Mouse (Mus musculus) lung, postnatal 0 days (tissue): ENCODE data around the gene Tnfrsf1a. TPM values are rescaled to one million over a fixed set of nuclear protein-coding genes. Genes with fewer than 3 reads are reported as not detected.
A peak's percentile ranks its signal among the peaks of the same experiment; 100 is the strongest.

Source experiments
- ATAC-seq: fragments of 200-750 bp; cut with Nextera tagmentation; 2 replicates; pipeline ENCODE4 v1.8.0; 2017; ENCODE audit warnings: moderate library complexity
- DNase-seq: peaks from one replicate; pipeline ENCODE4 v3.0.0-alpha.2; 2016; ENCODE audit warnings: low spot score
- H3K27ac ChIP-seq: fragments of 300-500 bp; sonication (generic); 2 replicates; pipeline ENCODE4 v1.5.1; 2014; ENCODE audit warnings: antibody characterized with exemption, mild to moderate bottlenecking, low read length, mixed read lengths
- H3K27me3 ChIP-seq: fragments of 300-500 bp; sonication (generic); replicated peaks from 2 replicates; pipeline ENCODE4 v1.6.1; 2014; ENCODE audit warnings: low read length, mixed read lengths; ENCODE audit not compliant: insufficient read depth
- H3K36me3 ChIP-seq: fragments of 300-500 bp; sonication (generic); 2 replicates; pipeline ENCODE4 v1.6.1; 2014; ENCODE audit warnings: low read length, mixed read lengths; ENCODE audit not compliant: insufficient read depth
- H3K4me1 ChIP-seq: fragments of 300-500 bp; sonication (generic); 2 replicates; pipeline ENCODE4 v1.6.1; 2014; ENCODE audit warnings: antibody characterized with exemption, low read depth, low read length, mixed read lengths; ENCODE audit not compliant: insufficient read depth
- H3K4me2 ChIP-seq: fragments of 300-500 bp; sonication (generic); replicated peaks from 2 replicates; pipeline ENCODE4 v1.6.1; 2014; ENCODE audit warnings: low read depth, mild to moderate bottlenecking, low read length, moderate library complexity, mixed read lengths
- H3K4me3 ChIP-seq: fragments of 300-500 bp; sonication (generic); 2 replicates; pipeline ENCODE4 v1.5.1; 2014; ENCODE audit warnings: low read depth, low read length
- H3K9ac ChIP-seq: fragments of 300-500 bp; sonication (generic); replicated peaks from 2 replicates; pipeline ENCODE4 v1.6.1; 2014; ENCODE audit warnings: low read depth, mild to moderate bottlenecking
- H3K9me3 ChIP-seq: fragments of 300-500 bp; sonication (generic); 2 replicates; pipeline ENCODE4 v1.6.1; 2016; ENCODE audit warnings: low read length, mixed read lengths
- CTCF ChIP-seq: IDR thresholded peaks from 2 replicates; pipeline ENCODE4 v1.5.1; 2016; ENCODE audit warnings: antibody characterized with exemption, mild to moderate bottlenecking
- EP300 ChIP-seq: IDR thresholded peaks from 2 replicates; pipeline ENCODE4 v1.6.1; 2016; ENCODE audit warnings: antibody characterized with exemption, mild to moderate bottlenecking, control low read depth
- WGBS: fragments of 180-500 bp; shearing (Covaris S2); extraction: QIAGEN DNeasy Blood & Tissue Kit; methylation state at CpG from one replicate; pipeline ENCODE4 v1.1.7; 2014; 5-methylcytosine and 5-hydroxymethylcytosine counted together
- polyA plus RNA-seq: library from polyadenylated mRNA; unstranded; fragments of >200 nt; fragmentation: Nextera tagmentation; extraction: Ambion mirVana; gene quantifications from 2 replicates; pipeline ENCODE4 v1.2.1, GENCODE M21; 2015

Tnfrsf1a gene
- polyA plus RNA-seq, 1 experiment from 2014 or later: 108 TPM

DNA sequence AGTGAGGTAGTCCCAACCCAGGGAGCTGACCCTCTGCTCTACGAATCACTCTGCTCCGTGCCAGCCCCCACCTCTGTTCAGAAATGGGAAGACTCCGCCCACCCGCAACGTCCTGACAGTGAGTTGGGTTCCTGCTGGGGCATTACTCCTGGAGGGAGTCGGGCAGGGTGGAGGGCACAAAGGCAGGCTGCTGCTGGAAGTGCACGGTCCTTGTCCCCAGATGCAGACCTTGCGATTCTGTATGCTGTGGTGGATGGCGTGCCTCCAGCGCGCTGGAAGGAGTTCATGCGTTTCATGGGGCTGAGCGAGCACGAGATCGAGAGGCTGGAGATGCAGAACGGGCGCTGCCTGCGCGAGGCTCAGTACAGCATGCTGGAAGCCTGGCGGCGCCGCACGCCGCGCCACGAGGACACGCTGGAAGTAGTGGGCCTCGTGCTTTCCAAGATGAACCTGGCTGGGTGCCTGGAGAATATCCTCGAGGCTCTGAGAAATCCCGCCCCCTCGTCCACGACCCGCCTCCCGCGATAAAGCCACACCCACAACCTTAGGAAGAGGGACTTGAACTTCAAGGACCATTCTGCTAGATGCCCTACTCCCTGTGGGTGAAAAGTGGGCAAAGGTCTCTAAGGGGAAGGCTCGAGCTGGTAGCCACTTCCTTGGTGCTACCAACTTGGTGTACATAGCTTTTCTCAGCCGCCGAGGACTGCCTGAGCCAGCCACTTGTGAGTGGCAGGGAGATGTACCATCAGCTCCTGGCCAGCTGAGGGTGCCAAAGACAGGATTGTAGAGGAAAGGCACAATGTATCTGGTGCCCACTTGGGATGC, 12.5 kb downstream of the Tnfrsf1a start:
- no peak overlapping the region for H3K4me3 ChIP-seq
- peaks cover 35% of the 10 kb centered on the region; the same call in 1 of the 2 replicates for H3K36me3 ChIP-seq
- no peaks in the 10 kb centered on the region for H3K4me1 ChIP-seq
- no peak overlapping the region; the same call in 1 of the 2 replicates for H3K9ac ChIP-seq
- 42% methylated on average over 38 of the region's 38 CpGs for WGBS
- H3K9me3 ChIP-seq: no peaks in the 10 kb centered on the region
- no peak for TF ChIP-seq EP300
- TF ChIP-seq CTCF: peak; percentile 69
- H3K4me2 ChIP-seq: no peak overlapping the region
- H3K27ac ChIP-seq: no peak overlapping the region
- peak; percentile 63 for ATAC-seq
- H3K27me3 ChIP-seq: no peaks in the 10 kb centered on the region
- peak; percentile 77 for DNase-seq

DNA sequence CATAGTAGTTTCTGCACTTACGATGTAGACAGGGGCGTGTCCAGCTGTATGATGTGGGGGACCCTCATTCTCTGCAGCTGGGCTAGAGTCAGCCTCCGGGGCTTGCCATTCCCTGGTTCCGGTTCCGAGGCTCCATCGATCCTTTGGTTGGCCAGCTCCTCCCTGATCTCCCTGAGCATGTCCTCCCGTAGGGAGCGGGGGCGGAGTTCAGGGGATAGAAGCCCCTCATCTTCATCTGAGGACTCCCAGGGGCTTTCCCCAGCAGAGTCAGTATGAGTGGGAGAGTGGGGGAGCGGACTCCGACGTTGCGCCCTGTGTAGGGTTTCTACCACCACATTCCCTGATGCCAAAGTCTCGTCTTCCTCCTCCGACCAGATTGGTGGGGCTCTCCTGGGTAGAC, 13.9 kb downstream of the Tnfrsf1a start:
- Histone ChIP-seq H3K4me2 (no peak overlapping the region), H3K9ac (no peak overlapping the region)

DNA sequence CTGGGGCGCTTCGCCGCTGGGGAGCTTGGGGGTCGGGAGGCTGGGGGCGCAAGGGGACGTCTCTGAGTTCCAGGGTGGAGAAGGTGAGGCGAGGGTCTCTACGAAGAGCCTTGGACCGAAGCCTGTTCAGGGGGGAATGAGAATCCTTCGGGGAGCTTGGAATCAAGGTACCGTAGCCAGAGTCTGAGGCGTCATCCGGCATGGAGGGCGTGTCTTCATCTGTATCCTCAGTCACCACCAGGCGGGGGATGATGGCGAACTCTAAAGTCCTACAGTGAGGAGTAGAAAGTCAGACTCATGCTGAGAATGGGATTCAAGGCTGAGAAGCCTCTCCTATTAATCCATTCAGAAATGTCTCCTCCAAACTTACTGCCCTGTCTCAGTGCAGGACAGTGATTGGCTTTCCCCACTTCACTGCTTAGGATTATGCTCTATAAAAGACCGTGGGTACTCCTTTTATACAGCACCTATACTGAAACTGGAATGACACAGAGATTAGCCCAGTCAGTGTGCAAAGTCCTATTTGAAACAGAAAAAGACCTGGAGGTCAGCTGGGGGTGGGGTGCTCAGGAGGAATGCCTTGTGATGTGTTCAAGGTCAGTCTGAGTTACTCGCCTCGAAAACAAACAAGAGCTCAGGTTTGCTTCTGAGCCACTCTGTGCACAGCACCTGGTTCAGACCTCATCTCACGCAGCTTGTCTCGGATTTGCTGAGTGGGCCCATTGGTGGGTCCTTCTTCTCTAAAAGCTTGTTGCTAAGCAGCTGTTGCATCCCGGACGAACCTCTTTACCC, 14.5 kb downstream of the Tnfrsf1a start:
- peaks cover 18% of the 10 kb centered on the region; the same call in 1 of the 2 replicates for H3K36me3 ChIP-seq
- H3K4me2 ChIP-seq: no peak overlapping the region
- no peak overlapping the region for H3K4me3 ChIP-seq
- H3K4me1 ChIP-seq: no peaks in the 10 kb centered on the region; the same call in 1 of the 2 replicates
- 37% methylated on average over 23 of the region's 23 CpGs for WGBS
- H3K9me3 ChIP-seq: no peaks in the 10 kb centered on the region
- H3K27me3 ChIP-seq: no peaks in the 10 kb centered on the region
- ATAC-seq (no peak), DNase-seq (no peak)
- H3K27ac ChIP-seq: no peak overlapping the region
- no peak for TF ChIP-seq EP300
- peak; percentile 45 for TF ChIP-seq CTCF
- no peak overlapping the region for H3K9ac ChIP-seq

More for the DNA sequence above, 13.9 kb downstream of the Tnfrsf1a start:
- Histone ChIP-seq H3K27ac (no peak overlapping the region), H3K27me3 (no peaks in the 10 kb centered on the region), H3K4me3 (no peak overlapping the region), H3K36me3 (peaks cover 24% of the 10 kb centered on the region; the same call in 1 of the 2 replicates), H3K9me3 (no peaks in the 10 kb centered on the region), H3K4me1 (no peaks in the 10 kb centered on the region; the same call in 1 of the 2 replicates)
- ATAC-seq (no peak), DNase-seq (no peak)
- WGBS: 45% methylated on average over 15 of the region's 15 CpGs
- no peak for TF ChIP-seq CTCF
- TF ChIP-seq EP300: no peak

DNA sequence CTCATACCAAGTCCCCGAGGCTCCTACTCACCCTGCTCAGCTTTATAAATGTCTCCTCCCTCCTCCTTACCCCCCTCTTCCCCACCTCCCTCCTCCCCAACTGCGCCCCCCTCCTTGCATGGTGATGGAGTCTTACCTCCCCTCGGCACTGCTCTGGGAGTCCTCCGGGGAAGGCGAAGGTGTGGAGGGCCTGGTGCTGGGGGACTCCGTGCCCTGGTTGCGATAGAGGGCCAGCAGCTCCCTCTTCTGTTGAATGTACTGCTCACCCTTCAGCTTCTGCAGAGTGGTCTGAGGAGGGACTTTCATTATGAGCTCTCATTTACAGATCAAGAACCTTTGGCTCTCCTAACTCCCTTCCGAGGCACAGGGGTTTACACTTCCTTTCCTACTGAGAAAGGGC, 15.3 kb downstream of the Tnfrsf1a start:
- Histone ChIP-seq H3K9me3 (no peaks in the 10 kb centered on the region), H3K27me3 (no peaks in the 10 kb centered on the region), H3K4me3 (no peak overlapping the region), H3K4me2 (no peak overlapping the region), H3K9ac (no peak overlapping the region), H3K27ac (no peak overlapping the region), H3K36me3 (peaks cover 11% of the 10 kb centered on the region; the same call in 1 of the 2 replicates), H3K4me1 (no peaks in the 10 kb centered on the region; the same call in 1 of the 2 replicates)
- no peak for TF ChIP-seq EP300
- TF ChIP-seq CTCF: peak; percentile 71
- DNase-seq (peak; percentile 60), ATAC-seq (peak; percentile 27; the same call in 1 of the 2 replicates)
- WGBS: 12% methylated on average over 7 of the region's 8 CpGs

DNA sequence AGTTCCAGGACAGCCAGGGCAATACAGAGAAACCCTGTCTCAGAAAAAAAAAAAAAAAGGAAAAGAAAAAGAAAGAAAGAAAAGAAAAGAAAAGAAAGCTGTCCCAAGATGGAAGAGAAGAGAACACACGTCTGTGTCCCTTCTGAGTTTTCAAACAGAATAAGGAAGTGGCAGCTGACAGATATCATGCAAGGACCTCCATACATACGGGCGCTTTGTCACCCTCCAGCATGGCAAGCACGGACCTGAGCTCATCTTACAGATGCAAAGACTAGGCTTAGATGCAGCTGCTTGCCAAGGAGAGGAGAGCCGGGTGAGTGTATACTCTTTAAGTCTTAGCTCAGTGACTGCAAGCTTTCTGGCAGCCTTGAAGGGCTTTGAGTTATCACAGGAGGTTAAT, 16.4 kb downstream of the Tnfrsf1a start:
- H3K4me2 ChIP-seq: no peak overlapping the region
- no peak for TF ChIP-seq CTCF
- TF ChIP-seq EP300: no peak
- H3K4me1 ChIP-seq: no peaks in the 10 kb centered on the region; the same call in 1 of the 2 replicates
- DNase-seq (no peak), ATAC-seq (no peak)
- H3K9ac ChIP-seq: no peak overlapping the region
- H3K27me3 ChIP-seq: no peaks in the 10 kb centered on the region
- peaks cover 7% of the 10 kb centered on the region; the same call in 1 of the 2 replicates for H3K36me3 ChIP-seq
- WGBS: 72% methylated on average over 5 of the region's 5 CpGs
- no peaks in the 10 kb centered on the region for H3K9me3 ChIP-seq
- H3K4me3 ChIP-seq: no peak overlapping the region
- no peak overlapping the region for H3K27ac ChIP-seq

DNA sequence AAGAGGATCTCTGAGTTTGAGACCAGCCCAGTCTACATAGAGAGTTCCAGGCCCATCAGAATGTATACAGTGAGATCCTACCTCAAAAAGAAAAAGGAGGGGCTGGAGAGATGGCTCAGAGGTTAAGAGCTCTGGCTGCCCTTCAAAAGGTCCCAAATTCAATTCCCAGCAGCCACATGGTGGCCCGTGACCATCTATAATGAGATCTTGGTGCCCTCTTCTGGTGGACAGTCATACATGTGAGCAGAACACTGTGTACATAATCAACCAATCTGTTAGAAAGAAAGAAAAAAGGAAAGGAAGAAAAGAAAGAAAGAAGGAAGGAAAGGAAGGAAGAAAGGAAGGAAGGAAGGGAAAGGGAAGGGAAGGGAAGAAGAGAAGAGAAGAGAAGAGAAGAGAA, 17.0 kb downstream of the Tnfrsf1a start:
- Histone ChIP-seq H3K9me3 (no peaks in the 10 kb centered on the region), H3K4me1 (no peaks in the 10 kb centered on the region; the same call in 1 of the 2 replicates), H3K4me2 (no peak overlapping the region), H3K36me3 (peaks cover 6% of the 10 kb centered on the region; the same call in 1 of the 2 replicates), H3K9ac (no peak overlapping the region), H3K4me3 (no peak overlapping the region), H3K27ac (no peak overlapping the region), H3K27me3 (no peaks in the 10 kb centered on the region)
- ATAC-seq: no peak
- no peak for TF ChIP-seq EP300
- peak; percentile 55 for TF ChIP-seq CTCF
- WGBS: 75% methylated on average over 1 of the region's 1 CpGs
- DNase-seq: no peak
